ENCODE assay signal across 8 mouse cellular contexts in genomic region chr11:114016889-114017392, GRCm38 (mm10). TPM values are rescaled to one million over a fixed set of nuclear protein-coding genes. Genes with fewer than 3 reads are reported as not detected.
DNase-seq lines count a peak whose midpoint lies in the region; ATAC-seq lines count a peak whose summit lies in the region.

No protein-coding gene starts in this region.

- H3K4me2 ChIP-seq in limb, embryonic 13.5 days (replicated peaks): no peak overlapping the region

- no peak for ATAC-seq in limb, embryonic 13.5 days (ENCODE audit: low FRiP score, low read depth)
- no peak for ATAC-seq in megakaryocyte, adult 5-6 weeks (ENCODE audit: poor library complexity, severe bottlenecking)

- 40% methylated on average over 14 of the region's 14 CpGs for WGBS in limb, embryonic 13.5 days

- peak; percentile 35 to 50 for DNase-seq in cerebellum, postnatal 10 days
- DNase-seq in cerebellum, adult 9-11 months: no peak
- DNase-seq in urinary bladder, postnatal 14 days (ENCODE audit: low spot score): peak; percentile 30
- no peak for DNase-seq in urinary bladder, postnatal 25 days (ENCODE audit: low spot score)
- DNase-seq in cerebellum, adult 11-12 months: no peak
- no peak for DNase-seq in left cerebral cortex, adult 18-20 months (ENCODE audit: low spot score in 2 of 2)

- peaks cover 41% of the 10 kb centered on the region for H3K4me1 ChIP-seq in limb, embryonic 13.5 days

- peaks cover 80% of the 10 kb centered on the region for H3K27me3 ChIP-seq in limb, embryonic 13.5 days

- H3K27ac ChIP-seq in limb, embryonic 13.5 days: no peak overlapping the region

- H3K9ac ChIP-seq in limb, embryonic 13.5 days: peak overlapping the region; percentile 39; the same call in 1 of the 2 replicates

- no peaks in the 10 kb centered on the region for H3K9me3 ChIP-seq in limb, embryonic 13.5 days

- H3K36me3 ChIP-seq in limb, embryonic 13.5 days: no peaks in the 10 kb centered on the region

- H3K4me3 ChIP-seq in limb, embryonic 13.5 days: no peak overlapping the region

RNA-seq across cellular contexts. Expression of gene Sdk2, which starts 49.9 kb away (rescaled TPM):
- 4.3 and 5.8 TPM in 2 replicates for polyA plus RNA-seq in limb, embryonic 13.5 days (2015; fragmentation: Nextera tagmentation; extraction: Ambion mirVana)
- total RNA-seq in megakaryocyte, adult 5-6 weeks (2015): 0.05 and 0.11 TPM in 2 replicates
- total RNA-seq in megakaryocyte, adult 5-6 weeks (2017): 0.04 TPM in 1 of 2 replicates, not detected in the other
- 10 to 100 TPM; 16.7 to 25.2 TPM for total RNA-seq in left cerebral cortex, adult 18-20 months (2021)

Comparison
In these comparisons a context has a peak if more than half of its experiments do, and no peak if none do; other contexts are left out.
1. DNase-seq: peak in cerebellum, postnatal 10 days (2 of 2) and urinary bladder, postnatal 14 days (single experiment); none in cerebellum, adult 9-11 months (single experiment), urinary bladder, postnatal 25 days (single experiment), cerebellum, adult 11-12 months (single experiment) and left cerebral cortex, adult 18-20 months (0 of 2).
2. RNA of gene Sdk2, which starts 49.9 kb away (total RNA-seq): 16.7 to 25.2 TPM in left cerebral cortex, adult 18-20 months; 0.04 to 0.11 TPM in megakaryocyte, adult 5-6 weeks; every median in the first group is over 10 times any median in the second.